Mouse (Mus musculus) forebrain, embryonic 11.5 days (tissue): ENCODE measurements around the gene Sp7. TPM values are rescaled to one million over a fixed set of nuclear protein-coding genes. Genes with fewer than 3 reads are reported as not detected.

ENCODE experiments used
- ATAC-seq: fragments of 200-750 bp; cut with Nextera tagmentation; replicated peaks from 2 replicates; pipeline ENCODE4 v1.8.0; 2017; ENCODE audit warnings: moderate TSS enrichment; ENCODE audit not compliant: low FRiP score
- DNase-seq: peaks from one replicate; pipeline ENCODE4 v3.0.0-alpha.2; 2017; ENCODE audit warnings: low spot score
- H3K27ac ChIP-seq: fragments of 300-500 bp; sonication (generic); 2 replicates; pipeline ENCODE4 v1.5.1; 2014; ENCODE audit warnings: low read depth, low read length
- H3K27me3 ChIP-seq: fragments of 300-500 bp; sonication (generic); 2 replicates; pipeline ENCODE4 v1.6.1; 2014; ENCODE audit warnings: mild to moderate bottlenecking, low read length, mixed read lengths; ENCODE audit not compliant: control insufficient read depth, insufficient read depth
- H3K36me3 ChIP-seq: fragments of 300-500 bp; sonication (generic); 2 replicates; pipeline ENCODE4 v1.6.1; 2014; ENCODE audit warnings: mild to moderate bottlenecking, low read length, moderate library complexity, mixed read lengths; ENCODE audit not compliant: control insufficient read depth, insufficient read depth
- H3K4me1 ChIP-seq: fragments of 300-500 bp; sonication (generic); replicated peaks from 2 replicates; pipeline ENCODE4 v1.6.1; 2014; ENCODE audit warnings: low read length, mixed read lengths; ENCODE audit not compliant: control insufficient read depth, insufficient read depth
- H3K4me2 ChIP-seq: fragments of 300-500 bp; sonication (generic); 2 replicates; pipeline ENCODE4 v1.6.1; 2014; ENCODE audit warnings: low read depth, mild to moderate bottlenecking, low read length, moderate library complexity, mixed read lengths; ENCODE audit not compliant: severe bottlenecking
- H3K4me3 ChIP-seq: fragments of 300-500 bp; sonication (generic); 2 replicates; pipeline ENCODE4 v1.5.1; 2014; ENCODE audit warnings: low read depth, low read length
- H3K9ac ChIP-seq: fragments of 300-500 bp; sonication (generic); 2 replicates; pipeline ENCODE4 v1.6.1; 2014; ENCODE audit warnings: low read length
- H3K9me3 ChIP-seq: fragments of 300-500 bp; sonication (generic); 2 replicates; pipeline ENCODE4 v1.6.1; 2016; ENCODE audit warnings: low read length, mixed read lengths; ENCODE audit not compliant: control insufficient read depth
- WGBS: fragments of 180-500 bp; shearing (Covaris S2); extraction: QIAGEN DNeasy Blood & Tissue Kit; methylation state at CpG from one replicate; pipeline ENCODE4 v1.1.7; 2014; 5-methylcytosine and 5-hydroxymethylcytosine counted together
- polyA plus RNA-seq: library from polyadenylated mRNA; unstranded; fragments of >200 nt; fragmentation: Nextera tagmentation; extraction: Ambion mirVana; gene quantifications from 2 replicates; pipeline ENCODE4 v1.2.1, GENCODE M21; 2014

The Sp7 gene
- polyA plus RNA-seq, 1 experiment from 2014 or later = 0.52 TPM

GRCm38 (mm10) chr15:102376453-102377162, 9.6 kb upstream of the Sp7 start:
- Histone ChIP-seq H3K9me3 (no peaks in the 10 kb centered on the region), H3K9ac (peak overlapping the region; percentile 68), H3K27me3 (no peaks in the 10 kb centered on the region), H3K36me3 (no peaks in the 10 kb centered on the region), H3K4me2 (peak overlapping the region; percentile 95), H3K4me1 (peaks cover 7% of the 10 kb centered on the region), H3K27ac (no peak overlapping the region), H3K4me3 (peak overlapping the region; percentile 46)
- WGBS = under 1% methylated on average over 42 of the region's 43 CpGs
- DNase-seq (peak; percentile 87), ATAC-seq (peak; percentile 84)

- no peak overlapping the region for H3K4me2 ChIP-seq
- peaks cover 11% of the 10 kb centered on the region; the same call in 1 of the 2 replicates for H3K4me1 ChIP-seq
- H3K9me3 ChIP-seq = no peaks in the 10 kb centered on the region
- H3K36me3 ChIP-seq = no peaks in the 10 kb centered on the region
- no peak overlapping the region for H3K4me3 ChIP-seq
- no peak overlapping the region; the same call in 1 of the 2 replicates for H3K9ac ChIP-seq
- DNase-seq (peak; percentile 66), ATAC-seq (no peak)
- no peak overlapping the region for H3K27ac ChIP-seq
- WGBS = 13% methylated on average over 10 of the region's 10 CpGs
- peaks cover 8% of the 10 kb centered on the region; the same call in 1 of the 2 replicates for H3K27me3 ChIP-seq
Measured at GRCm38 (mm10) chr15:102370727-102371126, 3.7 kb upstream of the Sp7 start.

- ATAC-seq (no peak), DNase-seq (no peak)
- Histone ChIP-seq H3K27me3 (peaks cover 8% of the 10 kb centered on the region; the same call in 1 of the 2 replicates), H3K4me2 (no peak overlapping the region), H3K36me3 (no peaks in the 10 kb centered on the region), H3K4me1 (peaks cover 11% of the 10 kb centered on the region; the same call in 1 of the 2 replicates), H3K9me3 (no peaks in the 10 kb centered on the region), H3K27ac (no peak overlapping the region), H3K9ac (no peak overlapping the region), H3K4me3 (no peak overlapping the region)
- 9% methylated on average over 13 of the region's 13 CpGs for WGBS
Measured at GRCm38 (mm10) chr15:102369972-102370371, 3.0 kb upstream of the Sp7 start.

- H3K27ac ChIP-seq = no peak overlapping the region
- no peak for ATAC-seq
- DNase-seq = no peak
- H3K4me1 ChIP-seq = peaks cover 11% of the 10 kb centered on the region; the same call in 1 of the 2 replicates
- H3K9me3 ChIP-seq = no peaks in the 10 kb centered on the region
- no peaks in the 10 kb centered on the region for H3K36me3 ChIP-seq
- H3K4me2 ChIP-seq = peak overlapping the region; percentile 45
- peaks cover 10% of the 10 kb centered on the region for H3K27me3 ChIP-seq
- peak overlapping the region; percentile 21; the same call in 1 of the 2 replicates for H3K9ac ChIP-seq
- H3K4me3 ChIP-seq = peak overlapping the region; percentile 16
- WGBS = 7% methylated on average over 7 of the region's 7 CpGs
Measured at GRCm38 (mm10) chr15:102366238-102366637, 744 bp downstream of the Sp7 start.

GRCm38 (mm10) chr15:102364678-102365077, 2.3 kb downstream of the Sp7 start:
- WGBS = 94% methylated on average over 1 of the region's 1 CpGs
- Histone ChIP-seq H3K27ac (no peak overlapping the region), H3K27me3 (peaks cover 4% of the 10 kb centered on the region), H3K4me1 (peaks cover 4% of the 10 kb centered on the region; the same call in 1 of the 2 replicates), H3K36me3 (no peaks in the 10 kb centered on the region), H3K4me3 (no peak overlapping the region), H3K9ac (no peak overlapping the region), H3K9me3 (no peaks in the 10 kb centered on the region), H3K4me2 (no peak overlapping the region)
- no peak for DNase-seq
- ATAC-seq = no peak

- ATAC-seq (no peak), DNase-seq (no peak)
- H3K9me3 ChIP-seq = no peaks in the 10 kb centered on the region
- peak overlapping the region; percentile 27; the same call in 1 of the 2 replicates for H3K9ac ChIP-seq
- H3K36me3 ChIP-seq = no peaks in the 10 kb centered on the region
- 12% methylated on average over 14 of the region's 14 CpGs for WGBS
- peaks cover 15% of the 10 kb centered on the region for H3K4me1 ChIP-seq
- no peak overlapping the region for H3K27ac ChIP-seq
- H3K4me2 ChIP-seq = 0 out of 2 replicates have a peak overlapping the region, but pooled peaks have one; percentile 15
- H3K27me3 ChIP-seq = peaks cover 16% of the 10 kb centered on the region
- H3K4me3 ChIP-seq = no peak overlapping the region
Measured at GRCm38 (mm10) chr15:102362648-102363047, 4.3 kb downstream of the Sp7 start.

- H3K4me3 ChIP-seq = no peak overlapping the region
- WGBS = 21% methylated on average over 5 of the region's 5 CpGs
Measured at GRCm38 (mm10) chr15:102358834-102359233, 8.1 kb downstream of the Sp7 start.

GRCm38 (mm10) chr15:102358126-102358525, 8.9 kb downstream of the Sp7 start:
- Histone ChIP-seq H3K27me3 (peaks cover 21% of the 10 kb centered on the region), H3K9me3 (no peaks in the 10 kb centered on the region), H3K9ac (peak overlapping the region; percentile 4; the same call in 1 of the 2 replicates), H3K4me2 (peak overlapping the region; percentile 33; the same call in 1 of the 2 replicates), H3K4me3 (peak overlapping the region; percentile 2), H3K4me1 (peaks cover 27% of the 10 kb centered on the region), H3K27ac (no peak overlapping the region), H3K36me3 (no peaks in the 10 kb centered on the region)
- WGBS = 1% methylated on average over 25 of the region's 25 CpGs
- no peak for ATAC-seq
- DNase-seq = peak; percentile 70

More at GRCm38 (mm10) chr15:102358834-102359233, 8.1 kb downstream of the Sp7 start:
- peaks cover 21% of the 10 kb centered on the region for H3K27me3 ChIP-seq
- no peaks in the 10 kb centered on the region for H3K36me3 ChIP-seq
- DNase-seq (no peak), ATAC-seq (no peak)
- H3K4me2 ChIP-seq = no peak overlapping the region
- H3K9ac ChIP-seq = no peak overlapping the region
- H3K27ac ChIP-seq = no peak overlapping the region
- H3K9me3 ChIP-seq = no peaks in the 10 kb centered on the region
- H3K4me1 ChIP-seq = peaks cover 27% of the 10 kb centered on the region
